Mouse (Mus musculus) spleen, postnatal 36 days (tissue): Measurements from ENCODE around the gene Clic5.
"Not testable (repeated sequence)": the region's sequence is repeated elsewhere in the genome, so short reads cannot be mapped to it uniquely, and the experiment has no call there.

Experiments
- DNase-seq, 2 experiments: peaks; one replicate each; pipeline ENCODE4 v3.0.0; 2022; ENCODE audit warnings: low spot score in 2 of 2, mixed read lengths in 1 of 2

Clic5 gene

DNA sequence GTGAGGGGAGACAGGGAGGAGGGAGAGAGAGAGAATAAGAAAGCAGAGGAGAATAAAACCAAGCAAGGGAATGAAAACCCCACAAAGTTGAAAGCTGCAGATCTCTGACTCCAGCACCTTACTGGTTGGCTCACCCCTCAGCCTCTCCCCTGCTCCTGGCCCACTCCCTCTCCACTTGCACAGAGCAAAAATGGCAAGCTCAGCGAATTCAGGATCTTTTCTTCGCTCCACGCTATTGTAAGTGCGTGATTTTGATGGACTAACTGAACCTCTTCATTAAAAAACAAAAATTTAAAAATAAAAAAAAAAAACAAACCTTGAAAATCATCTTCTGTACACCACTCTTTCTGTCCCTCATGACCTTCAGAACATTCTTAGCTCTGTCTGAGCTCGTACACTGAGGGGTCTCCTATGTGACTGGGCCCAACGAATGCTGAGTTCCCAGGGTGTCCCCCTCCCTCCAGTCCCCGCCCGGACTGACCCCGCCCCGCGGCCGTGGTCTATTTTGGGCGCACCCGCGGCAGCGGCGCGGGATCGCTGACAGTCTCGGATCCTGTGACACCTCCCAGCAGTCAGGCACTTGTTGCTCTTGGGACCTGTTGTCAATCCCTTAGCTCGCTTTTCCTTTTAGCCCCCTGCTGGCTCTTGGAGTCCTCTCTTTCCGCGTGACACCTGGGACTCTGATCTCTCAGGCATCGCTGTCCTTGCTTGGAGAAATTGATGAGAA, at the start of gene Clic5:
Clic5 (plus strand) TSS at position 543 of the 727 bp plus-strand sequence.
- peak in 1 of 2 experiments; percentile 30 for DNase-seq

DNA sequence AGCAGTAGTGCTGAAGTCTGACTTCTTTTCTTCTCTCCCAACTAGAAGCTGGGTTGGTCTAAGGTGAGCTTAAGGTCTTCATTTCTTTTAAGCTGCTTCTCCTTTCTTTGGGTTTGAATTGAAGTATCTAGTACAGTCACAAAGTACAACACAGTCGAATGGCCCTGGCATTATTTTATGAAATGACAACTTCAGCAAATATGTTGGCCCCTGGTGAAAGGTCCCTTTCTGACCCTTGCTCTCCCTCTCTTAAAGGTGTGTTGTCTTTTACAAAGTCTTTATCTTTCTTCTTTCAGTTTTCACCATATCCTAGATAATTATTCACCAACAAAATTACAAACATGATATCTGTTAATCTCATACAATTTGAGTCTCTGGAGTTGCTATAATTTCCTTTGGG, 42.6 kb upstream of the Clic5 start:
- DNase-seq: no peak

DNA sequence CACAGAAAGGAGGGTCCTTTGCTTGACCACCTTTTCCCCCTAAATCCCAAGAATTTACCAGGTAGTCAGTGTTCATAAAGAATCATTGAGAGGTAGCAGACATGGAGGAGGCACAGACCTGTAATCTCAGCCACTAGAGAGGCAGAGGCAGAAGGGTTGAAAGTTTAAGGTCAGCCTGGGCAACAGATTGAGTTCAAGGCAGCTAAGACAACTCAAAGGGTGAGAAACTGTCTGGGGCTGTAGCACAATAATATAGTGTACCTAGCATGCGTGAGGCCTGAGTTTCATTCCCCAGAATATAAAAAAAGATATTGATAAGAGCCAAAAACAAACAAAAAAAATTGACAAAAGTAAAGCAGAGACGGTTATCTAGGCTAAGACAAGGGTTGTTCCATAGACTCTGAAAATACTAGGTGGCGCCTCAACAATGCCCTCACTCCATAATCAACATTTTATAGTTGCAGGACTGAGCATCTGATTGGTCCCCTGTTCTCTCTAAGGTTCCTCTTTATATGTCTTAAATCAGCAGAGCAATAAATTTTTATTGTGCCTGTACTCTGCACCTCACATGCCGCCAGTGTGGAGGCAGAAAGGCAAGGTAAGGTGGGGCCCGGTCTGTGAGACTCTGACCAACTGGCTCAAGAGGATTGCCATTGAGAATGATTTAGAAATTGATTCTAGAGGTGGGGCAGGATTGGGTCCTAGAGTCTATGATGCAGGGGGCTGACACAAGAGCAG, 40.1 kb upstream of the Clic5 start:
- DNase-seq: no peak

DNA sequence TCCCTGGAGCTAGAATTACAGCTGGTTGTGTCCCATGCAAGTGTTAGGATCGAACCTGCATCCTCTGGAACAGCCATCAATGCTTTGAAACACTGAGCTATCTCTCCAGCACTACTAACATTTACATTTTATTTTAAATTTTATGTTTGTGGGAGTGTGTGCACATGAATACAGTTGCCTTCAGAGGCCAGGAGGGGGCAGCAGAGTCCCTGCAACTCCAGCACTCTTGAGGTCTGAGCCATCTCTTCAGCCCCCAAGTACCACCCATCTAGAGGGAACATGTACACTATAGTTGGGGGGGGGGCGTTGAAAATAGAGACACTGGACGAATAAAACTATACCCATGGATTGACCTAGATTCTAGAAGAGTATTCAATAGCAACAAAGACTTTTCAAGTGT, 37.3 kb upstream of the Clic5 start:
- no peak for DNase-seq

DNA sequence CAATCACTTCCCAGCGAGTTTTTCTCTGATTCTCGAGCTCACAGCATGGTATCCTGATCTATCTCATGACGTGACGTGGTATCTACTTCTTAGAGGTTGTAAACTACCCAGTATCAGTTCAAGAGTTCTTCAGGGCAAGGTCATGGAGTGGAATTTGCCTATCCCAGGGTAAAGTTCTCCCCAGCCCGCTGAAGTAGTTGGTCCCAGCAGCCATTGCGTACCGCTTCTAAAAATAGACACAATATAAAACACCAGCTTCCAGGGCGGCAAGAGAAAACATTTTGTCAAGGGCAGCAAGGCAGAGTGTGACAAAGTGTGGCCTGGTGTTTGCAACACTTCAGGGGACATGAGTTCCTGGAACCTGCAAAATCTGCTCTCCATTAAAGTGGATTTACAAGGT, 36.5 kb upstream of the Clic5 start:
- no peak for DNase-seq

DNA sequence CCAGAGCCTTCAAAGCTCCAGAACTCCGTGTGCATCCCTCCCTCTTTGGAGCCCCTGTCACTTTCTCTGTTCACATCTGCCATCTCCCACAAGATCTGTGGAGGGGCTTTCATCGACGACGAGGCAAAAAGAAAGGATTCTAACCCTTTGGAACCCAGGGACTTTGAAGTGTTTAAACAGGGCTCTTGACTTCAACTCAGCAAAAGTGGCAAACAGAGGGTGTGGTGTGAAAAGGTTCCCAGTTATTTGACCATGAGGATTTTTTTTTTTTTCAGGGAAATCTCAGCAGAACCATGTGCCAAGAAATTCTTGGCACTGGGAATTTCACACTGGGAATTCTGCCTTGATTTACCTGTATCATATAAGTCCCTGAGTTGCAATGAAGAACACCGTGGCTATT, 34.5 kb upstream of the Clic5 start:
- no peak for DNase-seq

DNA sequence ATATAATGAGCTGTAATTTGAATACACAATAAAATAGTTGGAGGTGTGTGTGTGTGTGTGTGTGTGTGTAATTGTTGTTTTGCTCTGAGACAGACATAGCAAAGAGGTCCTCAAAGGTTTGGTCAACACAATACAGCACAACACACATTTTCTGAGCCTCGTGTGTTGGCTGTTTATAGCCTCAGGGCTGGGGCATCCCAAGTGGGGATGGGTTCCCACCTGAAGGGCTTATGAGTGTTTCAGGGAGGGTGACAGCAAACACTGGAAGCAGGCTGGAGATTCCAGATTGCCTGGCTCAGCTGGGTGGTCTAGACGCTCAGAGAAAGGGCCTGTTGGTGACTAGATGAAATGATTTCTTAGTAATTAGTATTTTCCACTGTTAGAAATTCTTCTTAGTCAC, 33.2 kb upstream of the Clic5 start:
- no peak for DNase-seq

DNA sequence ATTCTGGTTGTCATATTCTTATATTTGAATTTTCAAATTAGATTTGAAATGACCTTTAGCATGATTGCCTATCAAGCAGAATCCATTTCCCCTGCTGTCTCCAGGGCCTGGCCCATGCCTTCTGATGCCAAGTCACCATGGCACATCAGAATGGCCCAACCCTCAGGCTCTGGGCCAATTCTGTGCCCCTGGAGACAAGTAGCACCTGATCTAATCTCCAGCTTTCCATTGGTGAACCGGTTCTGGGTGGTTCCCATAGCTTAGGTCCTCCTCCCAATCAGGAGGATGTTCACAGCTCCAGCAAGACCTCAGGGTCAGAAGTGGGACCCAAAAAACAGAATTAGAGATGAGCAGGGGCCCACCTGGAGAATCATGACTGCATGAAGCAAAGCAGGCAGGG, 30.2 kb upstream of the Clic5 start:
- no peak for DNase-seq

DNA sequence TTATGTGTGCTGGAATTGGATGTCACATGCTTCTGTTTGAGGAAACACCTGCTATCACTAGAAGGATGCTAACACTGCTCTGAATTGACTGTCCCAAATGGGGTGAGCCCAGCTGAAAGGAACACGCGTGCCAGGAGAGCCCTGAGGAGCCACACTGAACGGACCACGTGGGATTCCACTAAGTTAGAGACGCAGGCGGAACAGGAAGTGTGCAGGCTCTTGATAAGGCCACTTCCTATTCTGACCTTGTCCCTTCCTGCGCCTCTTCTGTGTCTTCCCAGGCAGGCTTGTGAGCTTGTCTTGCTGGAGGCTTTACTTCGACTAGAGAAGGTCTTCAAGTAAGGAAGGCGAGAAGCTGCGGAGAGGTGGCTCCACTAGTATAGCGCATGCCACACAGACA, 27.9 kb upstream of the Clic5 start:
- DNase-seq: no peak

DNA sequence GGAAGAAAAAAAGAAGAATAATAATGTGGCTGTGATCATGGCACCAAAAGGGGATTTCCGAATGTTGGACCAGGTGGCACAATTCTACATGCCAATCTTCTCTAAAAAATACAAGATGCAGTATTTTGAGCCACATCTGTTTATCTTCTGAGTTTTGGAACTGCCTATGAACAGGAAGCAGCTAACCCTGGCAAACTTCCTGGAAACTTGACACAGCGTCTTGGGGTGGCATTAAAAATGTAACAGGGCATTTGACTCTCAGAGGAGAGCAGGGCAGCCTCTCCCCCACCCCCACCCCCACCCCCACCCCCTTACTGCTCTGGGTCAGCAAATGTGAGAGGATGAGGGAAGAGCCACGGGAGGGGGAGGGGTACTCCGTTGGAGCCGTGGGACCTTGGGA, 25.9 kb upstream of the Clic5 start:
- peak in 1 of 2 experiments; percentile 8 for DNase-seq

DNA sequence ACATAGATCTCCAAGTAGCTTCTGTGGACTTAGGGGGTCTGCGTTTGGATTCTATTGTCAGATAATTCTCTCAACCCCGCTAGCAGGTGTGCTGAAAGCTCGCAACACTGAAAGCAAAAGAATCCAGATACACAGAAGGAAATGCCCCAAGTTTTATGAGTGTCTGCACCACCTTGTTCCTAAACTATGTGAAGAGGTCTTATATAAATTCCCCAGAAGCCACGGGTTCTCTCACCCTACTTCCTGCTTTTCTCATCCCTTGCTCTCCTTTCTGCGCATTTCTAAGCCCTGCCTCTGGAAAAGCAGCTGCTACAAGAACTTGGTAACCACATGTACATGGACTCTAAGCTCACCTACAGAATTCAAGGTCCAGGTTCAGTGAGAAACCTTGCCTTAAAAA, 25.4 kb upstream of the Clic5 start:
- no peak for DNase-seq

DNA sequence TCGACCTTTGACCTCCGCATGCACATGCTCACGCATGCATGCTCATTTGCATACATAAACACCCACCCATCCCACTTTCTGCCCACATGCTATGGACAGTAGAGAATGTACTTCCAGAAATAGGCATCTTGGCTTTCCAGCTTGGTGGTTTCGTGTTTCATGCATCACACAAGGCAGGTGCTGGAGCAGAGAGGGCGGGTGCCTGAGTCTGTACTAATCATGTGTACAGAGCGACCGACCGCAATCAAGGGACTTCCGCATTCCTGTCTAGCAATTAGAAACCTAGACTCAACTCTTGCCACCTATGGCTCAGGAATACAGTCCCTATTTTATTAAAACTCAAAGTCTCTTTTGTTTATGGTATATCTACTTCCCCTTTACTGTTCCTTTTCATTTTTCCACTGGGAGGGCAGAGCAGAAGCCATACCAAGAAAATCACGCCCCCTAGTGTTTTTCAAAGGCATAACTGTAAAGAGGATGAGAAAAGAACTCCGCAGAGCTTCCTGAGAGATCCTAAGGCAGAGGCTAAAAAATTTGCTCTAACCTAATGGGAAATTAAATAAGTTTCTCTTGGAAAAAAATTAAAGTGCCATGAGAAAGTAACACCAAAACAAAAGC, 22.5 kb upstream of the Clic5 start:
- no peak for DNase-seq

DNA sequence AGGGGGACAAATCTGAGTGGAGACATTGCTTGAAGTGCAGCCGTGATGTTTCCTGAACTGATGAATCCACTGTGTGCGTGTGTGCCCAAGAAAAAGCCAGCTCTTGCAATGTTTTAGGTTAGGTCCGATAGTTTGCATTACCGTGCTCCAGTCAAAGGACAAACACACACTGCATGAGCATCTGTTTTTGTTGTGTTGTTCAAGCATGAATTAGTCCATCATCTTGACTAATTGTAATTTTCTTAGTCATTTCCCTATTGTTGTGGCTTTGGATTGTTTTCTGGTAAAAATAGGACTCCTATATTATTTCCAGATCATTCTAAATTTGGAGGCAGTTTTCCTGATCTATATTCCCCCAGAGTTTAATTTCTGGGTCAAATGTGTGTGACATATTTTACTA, 18.7 kb upstream of the Clic5 start:
- no peak for DNase-seq

DNA sequence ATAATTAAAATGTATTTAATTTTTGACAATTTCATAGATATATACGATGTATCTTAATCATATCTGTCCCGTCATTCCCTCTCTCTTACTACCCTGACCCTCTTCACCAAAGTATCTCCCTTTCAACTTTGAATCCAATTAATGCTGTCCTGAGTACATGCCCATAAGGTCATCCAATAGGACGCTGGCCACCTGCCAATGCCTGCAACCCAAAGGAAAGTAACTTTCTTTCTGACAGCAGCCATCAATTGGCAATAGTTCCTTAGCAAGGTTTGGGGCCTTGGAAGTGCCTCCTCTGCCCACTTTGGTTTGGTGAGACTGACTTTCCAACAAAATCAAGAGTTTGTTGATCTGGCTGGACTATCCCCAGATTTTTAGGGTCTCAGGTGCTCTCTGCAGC, 18.1 kb upstream of the Clic5 start:
- no peak for DNase-seq

DNA sequence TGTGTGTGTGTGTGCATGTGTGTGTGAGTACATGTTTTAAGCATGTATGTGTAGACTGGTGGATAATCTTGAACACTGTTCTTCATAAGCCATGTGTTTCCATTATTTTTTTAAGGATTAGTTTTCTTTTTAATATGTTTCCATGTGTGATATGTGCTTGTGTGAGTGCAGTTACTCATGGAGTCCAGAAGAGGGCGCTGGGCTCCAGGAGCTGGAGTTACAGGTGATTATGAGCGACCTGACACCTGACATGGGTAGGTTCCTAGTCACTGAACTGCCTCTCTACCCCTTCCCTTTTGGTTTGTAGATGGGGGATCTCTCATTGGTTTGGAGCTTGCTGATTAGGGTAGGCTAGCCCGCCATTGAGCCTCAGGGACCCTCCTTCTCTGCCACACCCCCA, 16.5 kb upstream of the Clic5 start:
- DNase-seq: no peak

DNA sequence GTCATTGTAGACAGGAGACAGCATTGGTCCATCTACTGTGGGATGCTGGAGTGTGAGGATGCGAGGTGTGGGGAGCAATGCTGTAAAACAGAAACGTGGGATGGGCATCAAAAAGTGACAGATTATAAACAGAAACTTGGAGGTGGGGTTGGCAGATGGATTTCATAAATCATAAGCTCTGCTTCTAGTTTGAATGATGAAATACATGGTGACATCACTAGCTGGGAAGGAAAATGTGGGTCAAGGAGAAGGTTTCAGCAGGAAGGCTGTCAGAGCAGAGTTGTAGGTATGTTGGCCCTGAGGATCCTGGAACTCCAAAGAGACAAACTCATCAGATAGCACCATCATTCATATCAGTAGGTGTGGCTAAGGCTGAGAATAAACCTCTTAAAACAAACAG, 15.0 kb upstream of the Clic5 start:
- no peak for DNase-seq

DNA sequence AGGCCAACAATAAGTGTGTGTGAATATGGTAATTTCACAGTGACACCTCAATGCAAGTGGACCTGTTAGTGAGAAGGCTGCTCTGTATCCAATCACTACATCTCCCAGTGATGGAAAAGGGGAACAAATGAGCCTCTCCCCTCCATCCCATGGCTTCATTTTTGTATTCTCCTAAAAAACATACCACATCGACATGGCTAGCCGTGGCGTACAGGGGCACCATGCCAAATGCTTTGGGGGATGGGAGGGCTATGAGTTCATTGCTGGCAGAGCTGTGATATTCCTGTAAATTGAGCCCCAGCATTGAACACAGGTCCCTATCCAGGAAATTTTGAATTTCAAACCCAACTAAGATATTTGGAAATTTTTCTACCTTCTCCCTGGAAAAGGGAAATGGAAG, 11.1 kb upstream of the Clic5 start:
- DNase-seq: no peak

DNA sequence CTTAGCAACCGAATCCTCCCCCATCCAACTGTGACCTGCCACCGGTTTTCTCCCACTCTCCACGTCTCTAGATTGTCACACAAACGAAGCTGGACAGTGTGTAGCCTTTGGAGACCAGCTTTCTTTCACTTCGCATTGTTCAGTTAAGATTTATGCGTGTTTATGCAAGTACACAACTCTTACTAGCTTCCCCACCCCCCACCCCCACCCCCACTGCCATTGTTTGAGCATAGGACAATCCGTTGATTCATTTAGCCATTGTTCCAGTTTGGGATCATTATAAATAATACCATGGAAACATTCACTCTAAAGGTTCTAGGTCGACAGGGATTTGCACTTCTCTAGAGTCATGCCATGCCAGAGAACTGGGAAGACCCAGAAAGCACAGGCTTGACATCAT, 7.0 kb upstream of the Clic5 start:
- DNase-seq: no peak

DNA sequence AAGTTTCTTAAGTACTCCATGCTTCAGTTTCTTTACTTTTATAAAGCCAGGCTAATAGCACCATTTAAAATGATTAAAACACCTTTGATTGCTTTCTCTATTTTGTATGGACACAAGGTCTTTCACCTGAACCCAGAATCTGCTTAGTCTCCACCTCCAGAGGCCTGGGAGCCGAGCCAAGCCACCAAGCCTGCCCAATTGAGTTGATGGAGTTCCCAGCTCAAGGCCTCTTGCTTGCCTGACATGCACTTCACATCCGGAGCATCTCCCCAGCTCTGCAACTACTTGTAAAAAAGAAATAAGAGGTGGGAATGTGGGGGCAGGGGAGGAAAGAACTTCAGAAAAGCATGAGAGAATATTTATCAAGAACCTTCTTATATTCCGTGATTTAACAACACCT, 1.5 kb upstream of the Clic5 start:
- DNase-seq: no peak

DNA sequence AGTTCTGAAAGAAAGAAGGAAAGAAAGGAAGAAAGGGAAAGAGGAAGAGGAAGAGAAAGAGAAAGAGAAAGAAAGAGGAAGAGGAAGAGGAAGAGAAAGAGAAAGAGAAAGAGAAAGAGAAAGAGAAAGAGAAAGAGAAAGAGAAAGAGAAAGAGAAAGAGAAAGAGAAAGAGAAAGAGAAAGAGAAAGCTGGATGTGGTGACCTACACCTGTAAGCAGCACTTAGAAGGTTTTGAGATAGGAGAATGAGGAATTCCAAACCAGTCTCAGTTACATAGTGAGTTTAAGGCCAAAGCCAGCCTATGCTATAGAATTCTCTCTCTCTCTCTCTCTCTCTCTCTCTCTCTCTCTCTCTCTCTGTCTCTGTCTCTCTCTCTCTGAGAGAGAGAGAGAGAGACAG, 847 bp upstream of the Clic5 start:
- not testable (repeated sequence) for DNase-seq

DNA sequence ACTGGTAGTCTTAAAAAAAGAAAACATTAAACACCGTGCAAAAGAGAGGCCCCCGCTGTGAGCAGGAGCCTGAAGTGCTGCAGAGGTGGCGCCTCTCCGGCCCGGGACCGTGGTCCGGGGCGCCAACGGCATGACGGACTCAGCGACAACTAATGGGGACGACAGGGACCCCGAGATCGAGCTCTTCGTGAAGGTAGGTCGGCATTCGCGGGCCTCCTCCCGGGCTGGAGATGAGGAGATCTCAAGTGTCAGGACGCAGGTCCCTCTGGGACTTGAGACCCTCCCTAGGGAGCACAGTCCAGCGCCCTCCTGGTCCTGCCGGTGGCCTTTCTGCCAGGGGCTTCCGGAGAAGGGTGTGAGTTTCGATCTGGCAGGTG, 373 bp downstream of the Clic5 start:
- no peak for DNase-seq

DNA sequence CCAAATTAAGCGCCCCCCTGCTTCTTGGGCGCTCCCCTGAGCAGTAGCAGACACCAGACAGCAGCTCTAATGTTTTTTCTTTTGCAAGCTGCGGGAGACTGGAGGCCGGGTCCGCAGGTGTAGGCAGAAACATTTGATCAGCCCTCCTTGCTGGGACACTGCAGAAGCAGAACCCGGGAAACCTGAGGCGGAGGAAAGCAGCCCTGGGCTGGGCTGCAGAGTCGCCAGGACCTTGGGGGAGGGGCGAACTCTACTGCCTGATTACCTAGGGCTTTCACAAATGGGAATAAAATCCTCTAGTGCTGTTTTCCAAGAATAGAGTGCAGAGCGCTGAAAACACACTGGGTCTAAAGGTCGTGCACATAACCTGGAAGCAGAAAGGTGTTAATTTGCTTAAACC, 1.3 kb downstream of the Clic5 start:
- no peak for DNase-seq

DNA sequence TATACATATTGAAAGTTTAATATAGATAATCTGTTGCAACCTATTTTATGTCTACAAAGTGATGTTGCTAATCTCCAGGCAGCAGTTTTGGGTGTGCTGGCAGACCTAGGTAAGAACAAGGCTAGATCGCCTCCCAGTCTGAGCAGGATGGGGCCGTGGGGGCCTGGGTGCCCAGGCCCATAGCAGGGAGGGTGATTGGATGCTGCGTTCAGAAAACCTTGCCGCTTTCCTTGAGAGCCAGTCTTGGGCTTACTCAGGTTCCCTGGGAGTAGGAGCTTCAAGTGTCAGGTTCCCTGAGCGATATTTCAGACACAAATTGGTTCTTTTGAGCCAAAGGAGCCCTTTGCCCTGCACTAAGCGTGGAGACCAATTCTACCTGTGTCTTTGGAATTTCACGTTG, 1.9 kb downstream of the Clic5 start:
- DNase-seq: no peak
